Mouse (Mus musculus) adrenal gland (tissue): ENCODE data around the gene Ccng1.
"Not testable (repeated sequence)": the region's sequence is repeated elsewhere in the genome, so short reads cannot be mapped to it uniquely, and the experiment has no call there.

Experiments used
- intact Hi-C: fragments of 180-260 bp; cut with DNase I; formaldehyde crosslinking; loops from one replicate; pipeline ENCODE4 v1.15.1; 2025

Ccng1 gene

GRCm38 (mm10) chr11:40733339-40734174, 21.6 kb downstream of the Ccng1 start, which contains the start of the genes Hmmr and Nudcd2:
TSS of gene Hmmr (minus strand) at chr11:40733422.
TSS of gene Nudcd2 (plus strand) at chr11:40733667.
- intact Hi-C loops = loop anchor here (5.0 kb wide), 1 partner anchor 41 kb away; no protein-coding TSS in a partner anchor

GRCm38 (mm10) chr11:40732997-40733338, 22.1 kb downstream of the Ccng1 start:
- intact Hi-C loops = loop anchor here (5.0 kb wide), 1 partner anchor 41 kb away; no protein-coding TSS in a partner anchor

GRCm38 (mm10) chr11:40718324-40718723, 36.8 kb downstream of the Ccng1 start:
- intact Hi-C loops = no loop called here

DNA sequence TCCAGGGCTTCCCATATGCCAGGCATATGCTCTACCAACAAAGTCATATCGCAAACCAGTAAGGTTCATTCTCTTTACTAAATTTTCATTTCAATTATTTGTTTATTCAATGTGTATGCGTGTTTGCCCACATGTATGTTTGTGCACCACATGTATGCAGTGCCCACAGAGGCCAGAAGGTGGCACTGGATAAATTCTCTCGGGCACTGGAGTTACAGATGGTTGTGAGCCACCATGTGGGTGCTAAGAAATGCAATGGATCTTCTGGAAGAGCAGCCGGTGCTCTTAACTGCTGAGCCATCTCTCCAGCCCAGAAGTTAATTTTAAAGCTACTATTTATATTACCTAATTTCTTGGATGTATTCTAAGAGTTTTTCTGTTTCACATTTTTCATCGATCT, 39.6 kb downstream of the Ccng1 start:
- intact Hi-C loops = no loop called here

DNA sequence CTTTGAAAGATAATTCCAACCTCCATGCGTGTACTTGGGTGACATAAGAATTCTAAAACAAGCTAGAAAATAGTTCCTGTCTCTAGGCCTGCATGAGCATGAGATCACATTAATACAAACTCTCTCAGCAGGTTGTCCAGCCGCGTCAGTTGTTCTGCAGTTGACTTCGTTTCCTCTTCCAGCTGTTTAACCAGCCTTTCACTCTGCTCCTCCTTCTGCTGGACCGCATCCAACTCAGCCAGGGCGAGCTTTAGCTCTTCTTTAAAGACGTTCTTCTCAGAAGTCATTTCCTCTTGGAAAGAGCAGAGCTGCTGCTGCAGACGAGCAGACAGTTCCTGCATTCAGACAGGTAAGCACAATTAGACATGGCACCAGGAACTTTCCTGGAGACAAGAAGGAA, 41.3 kb downstream of the Ccng1 start:
- intact Hi-C loops = no loop called here

- intact Hi-C loops = not testable (repeated sequence)
Measured at GRCm38 (mm10) chr11:40709899-40710298, 45.2 kb downstream of the Ccng1 start.
